28 mouse cellular contexts compared by ENCODE assay signal in the genomic region with DNA sequence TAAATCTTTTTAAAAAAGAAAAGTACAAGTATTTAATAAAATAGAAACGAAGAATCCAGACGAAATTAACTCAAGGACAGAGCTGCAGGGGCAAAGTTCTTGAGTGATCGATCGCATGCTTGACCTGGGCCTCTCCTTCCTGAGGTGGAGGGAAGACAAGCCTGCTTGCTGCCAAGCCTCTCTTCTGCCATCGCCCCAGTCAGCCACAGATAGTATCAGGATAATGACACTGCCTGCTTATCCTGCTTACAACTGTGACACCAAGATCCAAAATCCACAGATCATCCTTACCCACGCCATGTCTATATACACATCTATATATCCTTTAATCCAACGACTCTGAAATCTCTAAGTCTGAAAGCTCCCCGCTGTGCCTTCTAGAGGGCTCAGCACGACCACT. TPM values are rescaled to one million over a fixed set of nuclear protein-coding genes. Genes with fewer than 3 reads are reported as not detected.
A peak's percentile ranks its signal among the peaks of the same experiment; 100 is the strongest.
DNase-seq lines count a peak whose midpoint lies in the region; ATAC-seq and TF ChIP-seq lines count a peak whose summit lies in the region.
"Had no signal": no experiment of that assay in that cellular context is flagged by ENCODE, and none has a peak within 500 bp of the region (broad histone marks: within the 10 kb centered on the region; RNA-seq: fewer than 3 reads in every experiment).

No protein-coding gene starts in this region.

- WGBS in liver, embryonic 13.5 days (ENCODE audit: insufficient replicate concordance), result 64% methylated on average over 9 of the region's 9 CpGs
- WGBS in liver, postnatal 0 days (ENCODE audit: insufficient replicate concordance), result 78% methylated on average over 9 of the region's 9 CpGs
- WGBS in liver, embryonic 15.5 days (ENCODE audit: insufficient replicate concordance), result 56% methylated on average over 9 of the region's 9 CpGs
- WGBS in cerebellum, adult 2 months, result 87% methylated on average over 9 of the region's 9 CpGs

- TF ChIP-seq POLR2A in cerebellum, adult 2 months (IDR thresholded peaks at IDR 0.05; ENCODE audit: borderline replicate concordance, insufficient read depth, low read length), result no peak

- peaks cover 53% of the 10 kb centered on the region for H3K4me1 ChIP-seq in liver, embryonic 13.5 days (replicated peaks)
- peaks cover 17% of the 10 kb centered on the region for H3K4me1 ChIP-seq in liver, postnatal 0 days (ENCODE audit: insufficient read depth)
- peaks cover 65% of the 10 kb centered on the region for H3K4me1 ChIP-seq in liver, embryonic 15.5 days (replicated peaks)
- H3K4me1 ChIP-seq in cerebellum, adult 2 months (ENCODE audit: control insufficient read depth, insufficient read depth, low read length), result no peaks in the 10 kb centered on the region
- H3K4me1 ChIP-seq: embryonic facial prominence, embryonic 10.5 days; forebrain, embryonic 12.5 days; heart, embryonic 12.5 days; hindbrain, embryonic 10.5 days had no signal

- ATAC-seq in liver, embryonic 13.5 days (ENCODE audit: low read depth), result peak; percentile 55; the same call in 1 of the 2 replicates
- ATAC-seq in liver, postnatal 0 days, result no peak
- ATAC-seq in liver, embryonic 15.5 days (ENCODE audit: insufficient read depth), result no peak
- ATAC-seq: forebrain, embryonic 15.5 days; hindbrain, embryonic 16.5 days had no signal

- H3K4me2 ChIP-seq in liver, embryonic 13.5 days, result no peak overlapping the region
- no peak overlapping the region for H3K4me2 ChIP-seq in liver, postnatal 0 days (ENCODE audit: low read depth, low read length)
- no peak overlapping the region for H3K4me2 ChIP-seq in liver, embryonic 15.5 days
- H3K4me2 ChIP-seq: embryonic facial prominence, embryonic 13.5 days; forebrain, embryonic 12.5 days; forebrain, embryonic 15.5 days; heart, embryonic 12.5 days; heart, embryonic 15.5 days; hindbrain, embryonic 13.5 days had no signal

- TF ChIP-seq EP300 in liver, postnatal 0 days (IDR thresholded peaks at IDR 0.05; ENCODE audit: low read depth), result no peak

- H3K9me3 ChIP-seq in liver, embryonic 13.5 days (replicated peaks), result no peaks in the 10 kb centered on the region
- no peaks in the 10 kb centered on the region for H3K9me3 ChIP-seq in liver, postnatal 0 days (ENCODE audit: low read length)
- no peaks in the 10 kb centered on the region for H3K9me3 ChIP-seq in liver, embryonic 15.5 days (replicated peaks)
- H3K9me3 ChIP-seq: embryonic facial prominence, embryonic 10.5 days; embryonic facial prominence, embryonic 13.5 days; forebrain, embryonic 12.5 days; forebrain, embryonic 15.5 days; heart, embryonic 12.5 days; heart, embryonic 15.5 days; hindbrain, embryonic 10.5 days; hindbrain, embryonic 13.5 days had no signal

- no peak for DNase-seq in liver, embryonic 13.5 days
- no peak for DNase-seq in liver, postnatal 0 days
- peak; percentile 38 for DNase-seq in retina, postnatal 1 day
- DNase-seq in retina, embryonic 14.5 days (ENCODE audit: low spot score), result no peak
- DNase-seq in cerebellum, adult 2 months, result no peak
- no peak for DNase-seq in left cerebral cortex, adult 9 months (ENCODE audit: low spot score in 2 of 2)
- DNase-seq: adrenal gland, adult 2 months; adrenal gland, postnatal 14 days; cerebellum, adult 11 months; cerebellum, adult 8-10 months; cerebellum, postnatal 10 days; cerebellum, postnatal 36 days; embryo, embryonic 11 days; gastrocnemius, postnatal 25 days; heart, adult 18-20 months; heart, postnatal 10 days; heart, postnatal 36 days had no signal

- H3K27ac ChIP-seq in liver, embryonic 13.5 days, result peak overlapping the region; percentile 61
- no peak overlapping the region for H3K27ac ChIP-seq in liver, postnatal 0 days (ENCODE audit: low read depth)
- H3K27ac ChIP-seq in liver, embryonic 15.5 days (replicated peaks), result 0 out of 2 replicates have a peak overlapping the region, but pooled peaks have one; percentile 15
- H3K27ac ChIP-seq in cerebellum, adult 2 months (ENCODE audit: insufficient read depth, low read length), result no peak overlapping the region
- H3K27ac ChIP-seq: embryonic facial prominence, embryonic 10.5 days; embryonic facial prominence, embryonic 13.5 days; forebrain, embryonic 12.5 days; heart, embryonic 15.5 days; hindbrain, embryonic 10.5 days; hindbrain, embryonic 13.5 days had no signal

- no peak overlapping the region for H3K9ac ChIP-seq in liver, embryonic 13.5 days
- H3K9ac ChIP-seq in liver, postnatal 0 days (replicated peaks), result no peak overlapping the region
- H3K9ac ChIP-seq in liver, embryonic 15.5 days, result no peak overlapping the region
- H3K9ac ChIP-seq: embryonic facial prominence, embryonic 13.5 days; forebrain, embryonic 12.5 days; forebrain, embryonic 15.5 days; heart, embryonic 12.5 days; heart, embryonic 15.5 days; hindbrain, embryonic 13.5 days had no signal

- no peaks in the 10 kb centered on the region for H3K27me3 ChIP-seq in liver, embryonic 13.5 days
- H3K27me3 ChIP-seq in liver, postnatal 0 days (ENCODE audit: insufficient read depth, low read length), result no peaks in the 10 kb centered on the region
- no peaks in the 10 kb centered on the region for H3K27me3 ChIP-seq in liver, embryonic 15.5 days
- H3K27me3 ChIP-seq in cerebellum, adult 2 months (ENCODE audit: control insufficient read depth, insufficient read depth, low read length), result no peaks in the 10 kb centered on the region
- H3K27me3 ChIP-seq: embryonic facial prominence, embryonic 13.5 days; forebrain, embryonic 12.5 days; forebrain, embryonic 15.5 days; heart, embryonic 12.5 days; heart, embryonic 15.5 days; hindbrain, embryonic 13.5 days had no signal

- H3K4me3 ChIP-seq in liver, embryonic 13.5 days (replicated peaks), result no peak overlapping the region
- H3K4me3 ChIP-seq in liver, postnatal 0 days (ENCODE audit: low read depth, low read length), result no peak overlapping the region
- no peak overlapping the region for H3K4me3 ChIP-seq in liver, embryonic 15.5 days (replicated peaks)
- H3K4me3 ChIP-seq in cerebellum, adult 2 months (replicated peaks; ENCODE audit: insufficient read depth, low read depth, low read length), result no peak overlapping the region
- H3K4me3 ChIP-seq: embryonic facial prominence, embryonic 10.5 days; embryonic facial prominence, embryonic 13.5 days; erythroblast, embryonic 14.5 days; forebrain, embryonic 12.5 days; forebrain, embryonic 15.5 days; heart, embryonic 12.5 days; heart, embryonic 15.5 days; hindbrain, embryonic 10.5 days; hindbrain, embryonic 13.5 days had no signal

- no peak for TF ChIP-seq CTCF in liver, postnatal 0 days (IDR thresholded peaks at IDR 0.05; ENCODE audit: low read depth)
- TF ChIP-seq CTCF in cerebellum, adult 2 months (IDR thresholded peaks at IDR 0.05; ENCODE audit: borderline replicate concordance, insufficient read depth, low read depth, low read length), result no peak

- H3K36me3 ChIP-seq in liver, embryonic 13.5 days, result no peaks in the 10 kb centered on the region
- H3K36me3 ChIP-seq in liver, postnatal 0 days (replicated peaks; ENCODE audit: insufficient read depth, low read length), result no peaks in the 10 kb centered on the region; the same call in 1 of the 2 replicates
- H3K36me3 ChIP-seq in liver, embryonic 15.5 days (replicated peaks), result no peaks in the 10 kb centered on the region
- H3K36me3 ChIP-seq: embryonic facial prominence, embryonic 10.5 days; embryonic facial prominence, embryonic 13.5 days; forebrain, embryonic 12.5 days; forebrain, embryonic 15.5 days; heart, embryonic 12.5 days; heart, embryonic 15.5 days; hindbrain, embryonic 10.5 days; hindbrain, embryonic 13.5 days had no signal

RNA-seq across cellular contexts. Expression of a gene that starts 12.5 kb away (rescaled TPM):
- 4.6 and 4.9 TPM in 2 replicates for polyA plus RNA-seq in liver, embryonic 13.5 days (2015; fragmentation: Nextera tagmentation; extraction: Ambion mirVana)
- 5.7 and 6.2 TPM in 2 replicates for polyA plus RNA-seq in liver, postnatal 0 days (2015; fragmentation: Nextera tagmentation; extraction: Ambion mirVana)
- polyA plus RNA-seq in liver, embryonic 15.5 days (2015; fragmentation: Nextera tagmentation; extraction: Ambion mirVana), result 5.0 and 5.3 TPM in 2 replicates
- 56.8 and 57.3 TPM in 2 replicates for polyA plus RNA-seq in cerebellum, adult 2 months (2012; rRNA removed)

RNA-seq across cellular contexts. Expression of a gene that starts 13.5 kb away (rescaled TPM):
- polyA plus RNA-seq in liver, embryonic 13.5 days (2015; fragmentation: Nextera tagmentation; extraction: Ambion mirVana), result 20.2 and 21.9 TPM in 2 replicates
- polyA plus RNA-seq in liver, postnatal 0 days (2015; fragmentation: Nextera tagmentation; extraction: Ambion mirVana), result 6.9 and 7.6 TPM in 2 replicates
- polyA plus RNA-seq in liver, embryonic 15.5 days (2015; fragmentation: Nextera tagmentation; extraction: Ambion mirVana), result 16.1 and 18.7 TPM in 2 replicates
- 5.7 and 6.1 TPM in 2 replicates for polyA plus RNA-seq in cerebellum, adult 2 months (2012; rRNA removed)

Comparison
In these comparisons a context has a peak if more than half of its experiments do, and no peak if none do; other contexts are left out.
1. H3K27ac ChIP-seq: peak in liver, embryonic 13.5 days (single experiment) and liver, embryonic 15.5 days (single experiment); none in liver, postnatal 0 days (single experiment) and cerebellum, adult 2 months (single experiment).